Mouse (Mus musculus): Measurements from ENCODE around the gene Slc26a1. TPM values are rescaled to one million over a fixed set of nuclear protein-coding genes. Genes with fewer than 3 reads are reported as not detected.
A peak's percentile ranks its signal among the peaks of the same experiment; 100 is the strongest.

Slc26a1 gene
- total RNA-seq, 2 experiments from 2014 or later, result 1.2 TPM

GRCm38 (mm10) chr5:108703754-108704626 lies 28.6 kb upstream of the Slc26a1 start:
- Histone ChIP-seq H3K27ac (no peak overlapping the region), H3K4me3 (no peak overlapping the region)
- no peak for TF ChIP-seq CTCF (conservative IDR thresholded peaks at IDR 0.05)
- DNase-seq (ENCODE audit: low spot score in 2 of 2), result no peak

- no peak for TF ChIP-seq CTCF (conservative IDR thresholded peaks at IDR 0.05)
- H3K27ac ChIP-seq, result no peak overlapping the region
- no peak for DNase-seq (ENCODE audit: low spot score in 2 of 2)
- H3K4me3 ChIP-seq, result no peak overlapping the region
Measured at GRCm38 (mm10) chr5:108701341-108702021, 26.1 kb upstream of the Slc26a1 start.

- no peak for DNase-seq (ENCODE audit: low spot score in 2 of 2)
- H3K27ac ChIP-seq, result no peak overlapping the region
- no peak for TF ChIP-seq CTCF (conservative IDR thresholded peaks at IDR 0.05)
- H3K4me3 ChIP-seq, result no peak overlapping the region
Measured at GRCm38 (mm10) chr5:108700346-108700745, 25.0 kb upstream of the Slc26a1 start.

- peak; percentile 45 for TF ChIP-seq CTCF (conservative IDR thresholded peaks at IDR 0.05)
- no peak overlapping the region for H3K4me3 ChIP-seq
- H3K27ac ChIP-seq, result peak overlapping the region; percentile 84
- peak; percentile 71 to 86 for DNase-seq (ENCODE audit: low spot score in 2 of 2)
Measured at GRCm38 (mm10) chr5:108697341-108697753, 22.0 kb upstream of the Slc26a1 start.

GRCm38 (mm10) chr5:108696542-108696941 lies 21.2 kb upstream of the Slc26a1 start:
- H3K27ac ChIP-seq, result peak overlapping the region; percentile 82
- no peak for TF ChIP-seq CTCF (conservative IDR thresholded peaks at IDR 0.05)
- DNase-seq (ENCODE audit: low spot score in 2 of 2), result no peak

GRCm38 (mm10) chr5:108695861-108696260 lies 20.5 kb upstream of the Slc26a1 start:
- Histone ChIP-seq H3K27ac (peak overlapping the region; percentile 82), H3K4me3 (no peak overlapping the region; the same call in 1 of the 2 replicates)
- DNase-seq (ENCODE audit: low spot score in 2 of 2), result no peak
- no peak for TF ChIP-seq CTCF (conservative IDR thresholded peaks at IDR 0.05)

More at GRCm38 (mm10) chr5:108696542-108696941, 21.2 kb upstream of the Slc26a1 start:
- H3K4me3 ChIP-seq, result no peak overlapping the region

GRCm38 (mm10) chr5:108694352-108695261 lies 19.2 kb upstream of the Slc26a1 start:
- peak overlapping the region; percentile 65 for H3K4me3 ChIP-seq
- peak overlapping the region; percentile 82 for H3K27ac ChIP-seq
- TF ChIP-seq CTCF (conservative IDR thresholded peaks at IDR 0.05), result no peak
- peak; percentile 54 to 58 for DNase-seq (ENCODE audit: low spot score in 2 of 2)

GRCm38 (mm10) chr5:108693872-108694288 lies 18.5 kb upstream of the Slc26a1 start:
- no peak for TF ChIP-seq CTCF (conservative IDR thresholded peaks at IDR 0.05)
- Histone ChIP-seq H3K27ac (0 out of 2 replicates have a peak overlapping the region, but pooled peaks have one; percentile 61), H3K4me3 (peak overlapping the region; percentile 65)
- DNase-seq (ENCODE audit: low spot score in 2 of 2), result peak; percentile 66 to 69

- Histone ChIP-seq H3K27ac (peak within 1 kb of the TSS; percentile 59; the same call in 1 of the 2 replicates), H3K4me3 (peak within 1 kb of the TSS; percentile 65)
- TF ChIP-seq CTCF (conservative IDR thresholded peaks at IDR 0.05), result peak; percentile 65
- DNase-seq (ENCODE audit: low spot score in 2 of 2), result peak in 1 of 2 experiments; percentile 37
Measured at GRCm38 (mm10) chr5:108692271-108692670, 16.9 kb upstream of the Slc26a1 start, which contains the start of gene Fgfrl1. Gene Fgfrl1 (plus strand): TSS chr5:108692382.

GRCm38 (mm10) chr5:108691152-108691551 lies 15.8 kb upstream of the Slc26a1 start:
- no peak for DNase-seq (ENCODE audit: low spot score in 2 of 2)
- peak; percentile 58 for TF ChIP-seq CTCF (conservative IDR thresholded peaks at IDR 0.05)
- no peak overlapping the region for H3K27ac ChIP-seq
- no peak overlapping the region for H3K4me3 ChIP-seq

- H3K27ac ChIP-seq, result peak overlapping the region; percentile 32; the same call in 1 of the 2 replicates
- H3K4me3 ChIP-seq, result no peak overlapping the region
- DNase-seq (ENCODE audit: low spot score in 2 of 2), result peak; percentile 44 to 66
- TF ChIP-seq CTCF (conservative IDR thresholded peaks at IDR 0.05), result no peak
Measured at GRCm38 (mm10) chr5:108689091-108689490, 13.7 kb upstream of the Slc26a1 start.

GRCm38 (mm10) chr5:108680871-108681270 lies 5.5 kb upstream of the Slc26a1 start:
- H3K27ac ChIP-seq, result no peak overlapping the region
- no peak overlapping the region for H3K4me3 ChIP-seq
- TF ChIP-seq CTCF (conservative IDR thresholded peaks at IDR 0.05), result no peak
- no peak for DNase-seq (ENCODE audit: low spot score in 2 of 2)
